Mouse (Mus musculus): ENCODE results near the gene Col9a2. TPM values are rescaled to one million over a fixed set of nuclear protein-coding genes. Genes with fewer than 3 reads are reported as not detected.
"Not testable (repeated sequence)": the region's sequence is repeated elsewhere in the genome, so short reads cannot be mapped to it uniquely, and the experiment has no call there.

The Col9a2 gene
- polyA plus RNA-seq, 1 experiment from 2014 or later: 6.0 TPM

DNA sequence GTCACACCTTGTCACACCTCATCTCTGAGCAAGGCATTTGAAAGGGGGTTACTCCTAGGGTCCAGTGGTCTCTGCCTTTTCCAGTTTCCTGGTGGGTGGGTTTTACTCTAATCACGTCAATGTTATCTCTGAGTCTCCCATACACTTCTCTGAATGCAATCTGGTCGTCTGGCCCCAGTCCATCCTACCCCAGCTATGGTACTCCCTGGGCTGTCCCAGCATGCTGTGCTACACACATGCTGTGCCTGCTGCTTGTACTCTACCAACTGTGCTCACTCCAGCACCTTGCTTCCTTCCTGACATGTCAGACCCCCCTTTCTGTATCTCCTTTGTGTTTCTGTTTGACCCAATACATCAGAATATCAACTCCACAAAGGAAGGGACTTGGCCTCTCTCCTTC, 17.8 kb downstream of the Col9a2 start:
- Histone ChIP-seq H3K9ac (ENCODE audit: low read length) (no peak overlapping the region), H3K27me3 (ENCODE audit: control insufficient read depth, insufficient read depth, low read length) (0 out of 2 replicates have a peak, but pooled peaks cover 4% of the 10 kb centered on the region), H3K9me3 (replicated peaks; ENCODE audit: control insufficient read depth, low read length) (no peaks in the 10 kb centered on the region), H3K27ac (ENCODE audit: low read length) (no peak overlapping the region), H3K36me3 (ENCODE audit: control insufficient read depth, insufficient read depth) (peaks cover 11% of the 10 kb centered on the region; the same call in 1 of the 2 replicates), H3K4me3 (ENCODE audit: low read length) (no peak overlapping the region), H3K4me1 (ENCODE audit: control insufficient read depth, insufficient read depth, low read length) (peaks cover 9% of the 10 kb centered on the region), H3K4me2 (ENCODE audit: low read depth, low read length) (no peak overlapping the region)
- ATAC-seq (replicated peaks; ENCODE audit: extremely low read depth, insufficient read depth, low FRiP score): no peak
- 37% methylated on average over 2 of the region's 2 CpGs for WGBS

DNA sequence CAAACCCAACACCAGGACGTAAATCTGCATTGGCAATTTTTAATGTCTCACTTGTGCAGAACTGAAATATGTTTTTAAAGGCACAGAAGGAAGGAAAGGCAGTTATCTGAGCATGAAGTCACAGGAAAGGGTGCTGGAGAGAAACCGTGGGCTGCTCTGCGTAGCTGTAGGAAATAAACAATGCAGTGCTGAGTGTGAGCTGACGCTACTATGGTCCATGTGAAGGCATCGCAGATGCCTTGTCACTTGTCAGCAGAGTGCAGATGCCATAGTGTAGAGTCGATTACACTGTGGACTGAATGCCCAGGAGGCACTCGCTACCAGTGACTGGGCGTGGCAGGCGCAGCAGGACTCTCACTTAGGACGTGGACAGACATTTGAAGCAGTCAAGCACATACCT, 20.0 kb downstream of the Col9a2 start:
- not testable (repeated sequence) for H3K27me3 ChIP-seq (ENCODE audit: control insufficient read depth, insufficient read depth, low read length); H3K27ac ChIP-seq (ENCODE audit: low read length); H3K9ac ChIP-seq (ENCODE audit: low read length); H3K4me2 ChIP-seq (ENCODE audit: low read depth, low read length); H3K4me3 ChIP-seq (ENCODE audit: low read length); H3K4me1 ChIP-seq (ENCODE audit: control insufficient read depth, insufficient read depth, low read length); H3K9me3 ChIP-seq (replicated peaks; ENCODE audit: control insufficient read depth, low read length); ATAC-seq (replicated peaks; ENCODE audit: extremely low read depth, insufficient read depth, low FRiP score)
- H3K36me3 ChIP-seq (ENCODE audit: control insufficient read depth, insufficient read depth): peaks cover 16% of the 10 kb centered on the region; the same call in 1 of the 2 replicates
- 64% methylated on average over 10 of the region's 10 CpGs for WGBS

DNA sequence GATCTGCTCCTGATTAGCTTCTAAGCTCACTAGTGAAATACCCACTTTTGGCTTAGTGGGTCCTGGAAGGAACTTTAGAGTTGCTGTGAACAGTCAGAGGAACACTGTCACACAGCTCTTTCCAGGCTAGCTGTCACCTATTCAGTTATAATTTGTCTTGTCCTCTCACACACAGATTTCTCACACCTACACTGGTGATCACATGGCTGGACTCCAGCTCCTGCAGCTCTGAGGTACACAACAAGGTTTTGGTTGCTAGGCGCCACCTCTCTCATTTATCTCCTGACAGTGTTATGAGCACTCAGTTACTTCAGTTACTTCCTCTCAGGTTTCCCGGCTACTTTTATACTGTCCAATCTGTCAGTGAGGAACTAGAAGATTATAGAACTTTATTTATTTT, 26.2 kb downstream of the Col9a2 start:
- Histone ChIP-seq H3K9me3 (replicated peaks; ENCODE audit: control insufficient read depth, low read length) (no peaks in the 10 kb centered on the region), H3K4me2 (ENCODE audit: low read depth, low read length) (no peak overlapping the region), H3K27ac (ENCODE audit: low read length) (no peak overlapping the region), H3K4me1 (ENCODE audit: control insufficient read depth, insufficient read depth, low read length) (no peaks in the 10 kb centered on the region), H3K4me3 (ENCODE audit: low read length) (no peak overlapping the region), H3K27me3 (ENCODE audit: control insufficient read depth, insufficient read depth, low read length) (no peaks in the 10 kb centered on the region), H3K9ac (ENCODE audit: low read length) (no peak overlapping the region), H3K36me3 (ENCODE audit: control insufficient read depth, insufficient read depth) (peaks cover 25% of the 10 kb centered on the region)
- ATAC-seq (replicated peaks; ENCODE audit: extremely low read depth, insufficient read depth, low FRiP score): no peak
- WGBS: 61% methylated on average over 2 of the region's 2 CpGs

DNA sequence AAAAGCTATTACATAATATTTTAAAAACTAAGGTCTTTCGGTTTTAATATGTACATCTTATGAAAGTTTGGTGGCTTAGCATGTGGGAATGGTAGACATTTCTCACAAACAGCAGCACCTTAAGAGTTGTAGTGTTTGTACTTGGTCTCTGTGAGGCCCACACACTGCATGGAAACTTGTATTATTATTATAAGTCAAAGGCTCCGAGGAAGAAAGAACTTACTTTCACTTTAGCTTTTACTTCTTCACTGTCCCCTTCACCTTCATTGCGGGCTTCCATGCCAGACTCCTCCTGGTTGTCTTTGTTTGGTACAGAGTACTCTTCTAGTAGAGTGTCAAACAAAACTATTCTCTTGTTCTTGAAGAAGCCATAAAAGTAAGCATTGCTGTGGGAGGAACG, 35.1 kb downstream of the Col9a2 start:
- Histone ChIP-seq H3K9me3 (replicated peaks; ENCODE audit: control insufficient read depth, low read length) (no peaks in the 10 kb centered on the region), H3K4me2 (ENCODE audit: low read depth, low read length) (no peak overlapping the region), H3K27ac (ENCODE audit: low read length) (no peak overlapping the region), H3K9ac (ENCODE audit: low read length) (no peak overlapping the region), H3K4me3 (ENCODE audit: low read length) (no peak overlapping the region), H3K4me1 (ENCODE audit: control insufficient read depth, insufficient read depth, low read length) (no peaks in the 10 kb centered on the region), H3K36me3 (ENCODE audit: control insufficient read depth, insufficient read depth) (peaks cover 16% of the 10 kb centered on the region), H3K27me3 (ENCODE audit: control insufficient read depth, insufficient read depth, low read length) (no peaks in the 10 kb centered on the region)
- no peak for ATAC-seq (replicated peaks; ENCODE audit: extremely low read depth, insufficient read depth, low FRiP score)
- WGBS: 93% methylated on average over 4 of the region's 4 CpGs

DNA sequence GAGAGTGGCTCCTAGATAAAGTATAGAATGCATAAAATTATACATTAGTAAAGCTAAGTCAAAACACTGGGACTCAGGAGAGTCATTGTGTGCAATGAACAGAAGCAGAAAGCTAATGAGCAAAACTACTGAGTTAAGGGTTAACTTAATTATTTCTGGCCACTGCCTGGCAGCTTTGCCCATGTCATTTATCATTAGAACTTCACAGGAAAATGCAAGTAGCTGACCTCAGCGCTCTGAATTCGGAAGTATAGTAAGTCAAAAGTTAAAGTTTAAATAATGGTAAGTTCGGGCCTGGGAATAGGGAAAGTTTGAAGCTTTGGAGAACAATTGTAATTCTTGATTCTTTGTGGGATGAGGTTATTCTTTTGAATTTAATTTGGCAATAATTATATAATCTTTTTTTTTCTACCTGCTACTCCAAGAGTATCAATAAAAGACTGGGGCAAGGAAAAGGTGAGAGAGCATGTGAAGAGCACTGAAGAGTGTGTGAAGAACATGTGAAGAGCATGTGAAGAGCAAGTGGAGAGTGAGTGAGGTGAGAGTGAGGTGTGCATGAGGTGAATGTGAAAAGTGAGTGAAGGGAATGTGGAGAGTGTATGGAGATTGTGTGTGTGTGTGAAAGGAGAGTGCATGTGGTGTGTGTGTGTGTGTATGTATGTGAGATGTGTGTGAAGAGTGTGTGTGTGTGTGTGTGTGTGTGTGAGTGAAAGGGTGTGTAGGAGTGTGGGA, 38.9 kb downstream of the Col9a2 start:
- H3K9me3 ChIP-seq (replicated peaks; ENCODE audit: control insufficient read depth, low read length): no peaks in the 10 kb centered on the region
- no peak for ATAC-seq (replicated peaks; ENCODE audit: extremely low read depth, insufficient read depth, low FRiP score)
- H3K36me3 ChIP-seq (ENCODE audit: control insufficient read depth, insufficient read depth): peaks cover 34% of the 10 kb centered on the region
- no peak overlapping the region for H3K27ac ChIP-seq (ENCODE audit: low read length)
- H3K27me3 ChIP-seq (ENCODE audit: control insufficient read depth, insufficient read depth, low read length): no peaks in the 10 kb centered on the region
- H3K9ac ChIP-seq (ENCODE audit: low read length): no peak overlapping the region
- no peaks in the 10 kb centered on the region for H3K4me1 ChIP-seq (ENCODE audit: control insufficient read depth, insufficient read depth, low read length)
- no peak overlapping the region for H3K4me3 ChIP-seq (ENCODE audit: low read length)
- 78% methylated on average over 3 of the region's 3 CpGs for WGBS
- no peak overlapping the region for H3K4me2 ChIP-seq (ENCODE audit: low read depth, low read length)

DNA sequence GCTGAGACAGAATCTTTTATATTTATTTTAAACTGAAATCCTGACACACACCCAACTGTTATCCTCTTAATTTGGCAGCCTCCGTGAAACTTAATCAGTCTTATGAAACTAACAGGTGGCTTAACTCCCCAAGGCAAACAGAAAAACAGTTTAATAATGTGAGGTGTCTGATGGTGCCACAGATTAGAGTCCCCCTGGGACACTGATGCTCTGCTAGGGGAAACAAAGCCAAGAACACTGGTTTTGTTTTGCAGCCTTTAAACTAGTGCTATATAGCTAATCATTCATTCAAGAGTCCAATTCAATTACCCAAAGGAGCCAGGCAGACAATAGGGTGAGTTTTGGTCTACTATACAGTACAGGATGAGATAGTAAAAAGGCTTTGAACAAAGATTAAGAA, 41.2 kb downstream of the Col9a2 start:
- Histone ChIP-seq H3K9me3 (replicated peaks; ENCODE audit: control insufficient read depth, low read length) (no peaks in the 10 kb centered on the region), H3K4me2 (ENCODE audit: low read depth, low read length) (no peak overlapping the region), H3K4me1 (ENCODE audit: control insufficient read depth, insufficient read depth, low read length) (no peaks in the 10 kb centered on the region), H3K4me3 (ENCODE audit: low read length) (no peak overlapping the region), H3K27ac (ENCODE audit: low read length) (no peak overlapping the region), H3K27me3 (ENCODE audit: control insufficient read depth, insufficient read depth, low read length) (no peaks in the 10 kb centered on the region), H3K9ac (ENCODE audit: low read length) (no peak overlapping the region), H3K36me3 (ENCODE audit: control insufficient read depth, insufficient read depth) (peaks cover 37% of the 10 kb centered on the region)
- ATAC-seq (replicated peaks; ENCODE audit: extremely low read depth, insufficient read depth, low FRiP score): no peak
- WGBS: 85% methylated on average over 1 of the region's 1 CpGs

DNA sequence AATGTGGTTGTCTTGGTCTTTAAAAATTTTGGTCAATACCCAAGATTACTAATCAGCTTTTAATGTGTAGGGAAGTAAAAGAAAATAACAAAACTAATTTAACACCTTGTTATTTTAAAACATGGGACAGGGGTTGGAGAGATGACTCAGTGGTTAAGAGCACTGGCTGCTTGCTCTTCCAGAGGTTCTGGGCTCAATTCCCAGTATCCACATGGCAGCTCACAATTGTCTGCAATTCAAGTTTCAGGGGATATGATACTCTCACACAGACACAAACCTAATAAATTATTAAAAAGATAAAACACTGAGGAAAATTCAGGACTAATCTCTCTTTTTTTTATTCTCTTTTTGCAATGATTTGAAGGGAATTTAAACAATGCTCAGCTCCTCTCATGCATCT, 45.3 kb downstream of the Col9a2 start:
- H3K4me3 ChIP-seq (ENCODE audit: low read length): no peak overlapping the region
- H3K4me1 ChIP-seq (ENCODE audit: control insufficient read depth, insufficient read depth, low read length): no peaks in the 10 kb centered on the region
- H3K27me3 ChIP-seq (ENCODE audit: control insufficient read depth, insufficient read depth, low read length): no peaks in the 10 kb centered on the region
- H3K36me3 ChIP-seq (ENCODE audit: control insufficient read depth, insufficient read depth): peaks cover 42% of the 10 kb centered on the region
- no peak overlapping the region for H3K9ac ChIP-seq (ENCODE audit: low read length)
- no peak overlapping the region for H3K27ac ChIP-seq (ENCODE audit: low read length)
- H3K9me3 ChIP-seq (replicated peaks; ENCODE audit: control insufficient read depth, low read length): no peaks in the 10 kb centered on the region
- H3K4me2 ChIP-seq (ENCODE audit: low read depth, low read length): no peak overlapping the region
- no peak for ATAC-seq (replicated peaks; ENCODE audit: extremely low read depth, insufficient read depth, low FRiP score)

DNA sequence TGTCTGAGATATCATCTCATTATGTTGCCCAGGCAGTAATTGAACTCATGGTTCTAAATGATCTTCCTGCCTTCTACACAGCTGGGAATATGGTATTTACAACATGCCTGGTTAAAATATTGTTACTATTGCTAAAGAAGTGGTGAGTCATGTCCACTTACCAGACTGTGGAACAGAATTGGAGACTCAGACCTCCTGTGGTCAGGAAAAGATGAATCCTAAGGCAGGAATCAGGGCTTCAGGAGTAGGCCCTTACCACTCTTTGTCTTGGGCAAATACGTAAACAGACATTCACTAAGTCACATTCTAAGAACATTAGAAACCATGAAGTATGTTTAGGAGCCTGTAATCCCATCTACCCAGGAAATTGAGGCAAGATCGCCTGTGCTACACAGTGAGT, 49.5 kb downstream of the Col9a2 start:
- Histone ChIP-seq H3K9me3 (replicated peaks; ENCODE audit: control insufficient read depth, low read length) (no peaks in the 10 kb centered on the region), H3K4me1 (ENCODE audit: control insufficient read depth, insufficient read depth, low read length) (no peaks in the 10 kb centered on the region), H3K4me2 (ENCODE audit: low read depth, low read length) (no peak overlapping the region), H3K27ac (ENCODE audit: low read length) (no peak overlapping the region), H3K27me3 (ENCODE audit: control insufficient read depth, insufficient read depth, low read length) (no peaks in the 10 kb centered on the region), H3K36me3 (ENCODE audit: control insufficient read depth, insufficient read depth) (peaks cover 32% of the 10 kb centered on the region), H3K9ac (ENCODE audit: low read length) (no peak overlapping the region), H3K4me3 (ENCODE audit: low read length) (no peak overlapping the region)
- no peak for ATAC-seq (replicated peaks; ENCODE audit: extremely low read depth, insufficient read depth, low FRiP score)
- 89% methylated on average over 2 of the region's 2 CpGs for WGBS

DNA sequence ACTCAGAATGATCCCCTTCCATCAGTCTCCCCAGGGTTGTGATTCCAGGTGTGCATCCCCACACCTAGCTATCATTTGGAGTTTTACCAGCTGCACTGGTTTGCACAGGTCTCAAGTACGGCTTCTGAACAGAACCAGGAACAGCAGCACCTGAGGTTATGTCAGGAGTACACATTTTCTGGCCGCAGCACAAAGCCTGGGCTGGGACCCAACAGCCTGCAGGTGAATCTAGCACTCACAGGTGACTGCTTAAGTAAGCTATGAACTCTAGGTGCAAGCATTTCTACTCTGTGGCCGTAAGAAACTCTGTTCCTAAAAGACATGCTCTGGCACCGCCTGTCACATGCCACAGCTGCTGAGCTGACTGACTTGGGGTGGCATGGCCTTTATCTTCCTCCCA, 51.0 kb downstream of the Col9a2 start:
- 88% methylated on average over 4 of the region's 4 CpGs for WGBS

More for the DNA sequence above, 51.0 kb downstream of the Col9a2 start:
- no peak for ATAC-seq (replicated peaks; ENCODE audit: extremely low read depth, insufficient read depth, low FRiP score)
- H3K4me1 ChIP-seq (ENCODE audit: control insufficient read depth, insufficient read depth, low read length): no peaks in the 10 kb centered on the region
- no peaks in the 10 kb centered on the region for H3K9me3 ChIP-seq (replicated peaks; ENCODE audit: control insufficient read depth, low read length)
- no peak overlapping the region for H3K4me2 ChIP-seq (ENCODE audit: low read depth, low read length)
- no peaks in the 10 kb centered on the region for H3K27me3 ChIP-seq (ENCODE audit: control insufficient read depth, insufficient read depth, low read length)
- no peak overlapping the region for H3K9ac ChIP-seq (ENCODE audit: low read length)
- no peak overlapping the region for H3K4me3 ChIP-seq (ENCODE audit: low read length)
- peaks cover 32% of the 10 kb centered on the region for H3K36me3 ChIP-seq (ENCODE audit: control insufficient read depth, insufficient read depth)
- H3K27ac ChIP-seq (ENCODE audit: low read length): no peak overlapping the region

All from heart, embryonic 16.5 days (tissue).